Mouse (Mus musculus) embryonic fibroblast, embryonic 13.5 days (primary cell): Measurements from ENCODE around the gene Crx. TPM values are rescaled to one million over a fixed set of nuclear protein-coding genes. Genes with fewer than 3 reads are reported as not detected.

Experiments used
- H3K27ac ChIP-seq: 2 replicates; pipeline ENCODE4 v1.5.1; 2012; ENCODE audit warnings: low read length, control low read depth, inconsistent platforms; ENCODE audit not compliant: insufficient read depth
- H3K4me1 ChIP-seq: 2 replicates; pipeline ENCODE4 v1.6.1; 2011; ENCODE audit warnings: low read length; ENCODE audit not compliant: control insufficient read depth, insufficient read depth
- H3K4me3 ChIP-seq: 2 replicates; pipeline ENCODE4 v1.5.1; 2011; ENCODE audit warnings: mild to moderate bottlenecking, control low read depth, low read length; ENCODE audit not compliant: insufficient read depth
- CTCF ChIP-seq: IDR thresholded peaks from 2 replicates; pipeline ENCODE4 v1.5.1; 2011; ENCODE audit warnings: mild to moderate bottlenecking, control low read depth, low read length, moderate library complexity, borderline replicate concordance; ENCODE audit not compliant: insufficient read depth
- POLR2A ChIP-seq: IDR thresholded peaks from 2 replicates; pipeline ENCODE4 v1.6.1; 2011; ENCODE audit warnings: low read depth, mild to moderate bottlenecking, control low read depth, low read length, moderate library complexity
- polyA plus RNA-seq: library from polyadenylated mRNA; stranded (reverse); fragments of >200 nt; gene quantifications from 2 replicates; pipeline ENCODE4 v1.2.4, GENCODE M21; 2011; ENCODE audit warnings: low read depth; ENCODE audit not compliant: missing spikeins, insufficient read length

Crx gene
- polyA plus RNA-seq, 1 experiment: not detected

- no peak overlapping the region for H3K4me3 ChIP-seq
- TF ChIP-seq CTCF (no peak), POLR2A (no peak)
- no peak overlapping the region for H3K27ac ChIP-seq
- no peaks in the 10 kb centered on the region for H3K4me1 ChIP-seq
Measured at GRCm38 (mm10) chr7:15881388-15881787, 1.6 kb upstream of the Crx start.

DNA sequence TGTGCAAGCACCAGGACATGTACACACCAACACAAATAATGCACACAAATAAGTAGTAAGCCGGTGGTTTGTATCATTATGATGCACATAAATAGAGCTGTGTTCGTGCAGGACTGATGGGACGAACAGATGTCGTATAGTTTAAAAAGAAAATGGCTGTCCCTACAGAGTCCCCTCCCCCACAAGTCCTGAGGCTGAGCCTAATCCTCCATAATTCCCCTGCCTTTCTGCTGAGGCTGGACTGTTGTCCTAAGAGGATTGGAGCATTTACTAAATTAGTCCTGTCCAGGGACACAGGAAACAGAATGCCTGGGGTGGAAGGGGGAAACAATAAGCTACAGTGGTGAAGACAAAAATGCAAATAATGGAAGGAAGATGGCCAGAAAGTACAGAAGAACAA, 15.7 kb downstream of the Crx start:
- H3K4me1 ChIP-seq: no peaks in the 10 kb centered on the region
- TF ChIP-seq CTCF (no peak), POLR2A (no peak)
- H3K4me3 ChIP-seq: no peak overlapping the region
- no peak overlapping the region for H3K27ac ChIP-seq

GRCm38 (mm10) chr7:15859657-15860056, 20.1 kb downstream of the Crx start:
- no peak overlapping the region for H3K4me3 ChIP-seq
- H3K4me1 ChIP-seq: no peaks in the 10 kb centered on the region
- TF ChIP-seq POLR2A (no peak), CTCF (no peak)
- no peak overlapping the region for H3K27ac ChIP-seq

GRCm38 (mm10) chr7:15839578-15839977, 40.2 kb downstream of the Crx start, which contains the start of gene Obox6:
Gene Obox6 (minus strand): TSS chr7:15839678.
- Histone ChIP-seq H3K4me1 (no peaks in the 10 kb centered on the region), H3K4me3 (no peak within 1 kb of the TSS), H3K27ac (no peak within 1 kb of the TSS)
- TF ChIP-seq POLR2A: no peak
- TF ChIP-seq CTCF: no peak

Other genes with a start within 250 kb of the Crx start
- gene Obox3, start 240.1 kb downstream of the Crx start, polyA plus RNA-seq: 0.22 and 0.37 TPM in 2 replicates
- gene Obox5, start 129.8 kb downstream of the Crx start, polyA plus RNA-seq: not detected in 2 replicates
- not detected in 2 replicates for gene Obox6, start 40.3 kb downstream of the Crx start, polyA plus RNA-seq
- gene Crxos, start 2.6 kb upstream of the Crx start, polyA plus RNA-seq: not detected in 2 replicates
- 382 and 390 TPM in 2 replicates for gene Selenow, start 42.4 kb upstream of the Crx start, polyA plus RNA-seq
- 87.7 and 98.1 TPM in 2 replicates for gene Nop53, start 66.1 kb upstream of the Crx start, polyA plus RNA-seq
- gene Ehd2, start 87.6 kb upstream of the Crx start, polyA plus RNA-seq: 136 and 191 TPM in 2 replicates
- 10.8 and 12.1 TPM in 2 replicates for gene Bicra, start 168.0 kb upstream of the Crx start, polyA plus RNA-seq
- gene Zfp541, start 181.8 kb upstream of the Crx start, polyA plus RNA-seq: not detected in 2 replicates
- 150 and 185 TPM in 2 replicates for gene Napa, start 218.5 kb upstream of the Crx start, polyA plus RNA-seq
- gene Kptn, start 239.9 kb upstream of the Crx start, polyA plus RNA-seq: 13.9 TPM in 2 replicates
- gene Slc8a2, start 249.9 kb upstream of the Crx start, polyA plus RNA-seq: 0.35 TPM in 1 of 2 replicates, not detected in the other